Mouse (Mus musculus) gastrocnemius, postnatal 36 days (tissue): ENCODE measurements at regions not wholly inside any gene's neighbourhood (a gene's known extent, or its start where the extent isn't known, plus 50 kb on each side); places are given as distances from the start of the nearest gene placed in this dataset.
A peak's percentile ranks its signal among the peaks of the same experiment; 100 is the strongest.

ENCODE experiments used
- DNase-seq, 2 experiments: peaks; one replicate each; pipeline ENCODE4 v3.0.0; 2022
- intact Hi-C: fragments of 180-260 bp; cut with DNase I; formaldehyde crosslinking; loops from one replicate; pipeline ENCODE4 v1.15.1; 2025

DNA sequence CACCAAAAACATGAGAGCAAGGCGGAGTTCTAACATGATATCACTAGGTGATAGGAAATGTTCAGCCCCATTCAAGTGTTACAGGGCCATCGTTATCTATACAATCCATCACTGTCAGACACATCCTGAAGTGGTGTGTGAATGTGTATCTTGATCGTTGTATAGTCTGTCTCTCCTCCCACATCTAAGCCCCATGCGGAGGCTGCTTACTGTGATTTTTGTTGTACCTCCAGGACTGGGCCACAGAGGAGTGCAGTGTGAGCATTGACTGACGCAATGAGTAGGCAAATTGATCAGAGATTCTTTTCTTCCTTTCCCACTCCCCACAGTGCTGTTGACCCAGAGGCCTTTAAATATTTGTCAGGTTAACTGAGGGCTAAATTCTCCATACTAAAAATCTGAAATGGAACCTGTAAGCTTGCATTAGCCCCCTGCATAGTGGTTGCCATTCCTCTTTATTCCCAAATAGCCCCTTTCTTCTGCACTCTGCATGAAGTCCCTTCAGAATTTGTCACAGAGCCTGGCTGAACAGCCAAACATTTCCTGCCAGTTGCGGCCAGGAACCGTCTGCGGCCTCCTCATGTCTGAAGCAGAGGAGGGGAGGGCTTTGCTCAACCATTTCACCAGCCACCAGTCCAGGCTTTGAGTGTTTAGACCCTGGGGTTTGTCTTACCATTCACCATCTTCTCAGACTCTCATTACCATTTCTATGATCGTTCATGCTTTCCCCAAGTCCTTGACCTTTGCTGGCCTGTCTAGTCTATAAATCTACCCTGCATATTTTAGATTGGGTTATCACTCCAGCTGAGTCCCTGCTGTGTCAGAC is 119.3 kb downstream of the Ttc8 start:
- no peak for DNase-seq
- intact Hi-C loops, result no loop called here

DNA sequence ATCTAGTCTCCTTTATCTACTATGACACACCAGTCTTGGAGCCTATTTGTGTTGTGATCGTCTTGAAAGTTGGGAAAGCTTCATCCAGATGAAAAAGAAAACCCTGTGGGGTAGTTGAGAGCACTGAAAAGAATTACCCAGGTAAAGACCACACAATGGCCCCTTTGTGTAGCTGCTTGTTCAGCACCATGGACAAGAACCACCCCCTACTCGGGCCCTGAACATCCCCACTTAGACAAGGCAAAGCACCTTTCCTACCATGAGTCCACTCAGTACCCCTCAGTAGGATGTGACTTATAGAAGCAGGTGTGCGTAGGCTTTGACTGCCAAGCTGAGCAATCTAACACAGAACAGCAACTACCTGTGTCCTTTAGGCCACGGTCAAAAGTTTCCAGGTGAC is 121.2 kb downstream of the Ttc8 start:
- intact Hi-C loops, result no loop called here
- DNase-seq, result no peak

DNA sequence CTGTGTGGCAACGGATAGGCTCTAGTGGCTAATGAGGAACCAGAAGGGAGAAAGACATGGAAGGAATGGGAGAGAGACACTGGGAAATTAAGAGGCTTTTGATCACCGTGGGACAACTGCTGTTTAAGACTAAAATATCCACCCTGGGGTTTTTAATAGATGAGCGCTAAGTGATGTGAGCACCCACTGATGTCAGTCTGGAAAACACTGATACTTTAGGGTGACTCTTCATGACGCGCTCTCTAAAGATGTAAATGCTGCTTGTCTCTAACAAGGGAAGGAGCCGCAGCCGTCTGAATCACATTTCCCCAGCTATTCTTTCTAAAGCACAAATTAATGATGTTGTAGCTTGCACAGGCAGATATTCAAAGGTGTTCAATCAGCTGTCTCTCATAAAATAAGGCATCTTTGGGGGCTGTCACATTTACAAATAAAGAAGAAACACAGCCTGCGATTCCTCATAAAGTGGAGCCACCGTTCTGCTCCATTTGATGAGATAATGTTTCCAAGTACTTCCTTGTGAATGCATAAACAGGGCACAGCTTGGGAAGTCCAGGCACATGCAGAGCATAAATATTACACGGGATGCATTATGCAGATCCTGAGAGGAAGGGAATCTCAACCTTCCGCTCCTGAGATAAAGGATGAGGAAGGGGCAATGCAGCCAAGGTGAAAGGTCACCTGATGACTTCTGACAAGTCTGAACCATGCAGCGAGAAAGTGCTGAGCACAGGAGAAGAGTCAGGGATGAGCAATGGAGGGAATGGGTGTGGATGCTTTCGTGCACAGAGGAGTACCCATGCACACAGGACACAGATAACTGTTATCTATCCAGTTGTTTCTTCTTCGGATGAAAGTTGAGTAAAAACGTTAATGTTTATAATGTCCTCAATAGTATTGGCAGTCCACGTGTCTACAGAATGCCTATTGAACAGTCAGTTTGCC is 122.8 kb downstream of the Ttc8 start:
- intact Hi-C loops, result no loop called here

GRCm38 (mm10) chr12:99044477-99044876 is 124.1 kb downstream of the Ttc8 start:
- intact Hi-C loops, result no loop called here
- no peak for DNase-seq

More for the DNA sequence above, 122.8 kb downstream of the Ttc8 start:
- no peak for DNase-seq

GRCm38 (mm10) chr12:99050426-99050825 is 130.1 kb downstream of the Ttc8 start:
- DNase-seq, result no peak
- intact Hi-C loops, result no loop called here

DNA sequence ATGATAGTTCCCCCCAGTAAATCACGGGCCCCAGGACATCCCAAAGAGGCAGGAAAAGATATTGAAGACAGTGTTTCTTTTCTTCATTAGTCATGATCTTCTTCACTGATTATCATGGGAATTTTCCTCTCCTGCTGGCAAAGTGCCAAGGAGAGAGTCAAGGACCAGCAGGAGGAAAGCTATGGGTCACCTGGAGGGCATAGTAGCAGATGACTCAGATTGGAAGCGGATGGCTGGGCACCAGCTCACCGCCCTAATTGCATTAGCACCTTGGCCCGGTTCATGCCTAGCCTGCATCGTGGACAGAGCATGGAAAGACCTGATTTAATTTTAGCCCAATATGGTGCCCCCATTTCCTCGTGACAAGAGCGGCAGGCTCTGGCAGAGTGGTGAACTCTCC is 132.2 kb downstream of the Ttc8 start:
- intact Hi-C loops, result no loop called here
- no peak for DNase-seq

DNA sequence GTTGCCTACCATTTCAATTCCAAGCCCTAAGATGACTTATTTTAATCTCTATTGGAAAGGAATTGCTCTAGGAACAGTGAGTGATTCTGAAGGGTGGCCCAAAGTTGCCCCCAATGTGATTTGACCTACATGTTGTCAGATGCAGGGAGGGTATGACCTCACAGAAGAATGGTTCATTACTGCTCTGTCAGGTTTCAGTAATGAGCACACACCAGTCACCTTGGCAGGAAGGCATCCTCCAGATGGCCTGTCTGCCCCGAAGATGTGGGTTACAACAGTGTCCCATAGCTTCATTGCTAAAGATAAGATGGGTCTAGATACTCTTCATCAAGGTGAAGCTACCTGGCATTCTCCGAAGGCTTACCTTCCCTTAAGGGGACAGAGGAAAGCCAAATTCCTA is 137.1 kb downstream of the Ttc8 start:
- intact Hi-C loops, result no loop called here
- no peak for DNase-seq

GRCm38 (mm10) chr12:99058916-99059315 is 138.5 kb downstream of the Ttc8 start:
- intact Hi-C loops, result no loop called here
- no peak for DNase-seq

GRCm38 (mm10) chr12:99059491-99059890 is 139.1 kb downstream of the Ttc8 start:
- no peak for DNase-seq
- intact Hi-C loops, result no loop called here

DNA sequence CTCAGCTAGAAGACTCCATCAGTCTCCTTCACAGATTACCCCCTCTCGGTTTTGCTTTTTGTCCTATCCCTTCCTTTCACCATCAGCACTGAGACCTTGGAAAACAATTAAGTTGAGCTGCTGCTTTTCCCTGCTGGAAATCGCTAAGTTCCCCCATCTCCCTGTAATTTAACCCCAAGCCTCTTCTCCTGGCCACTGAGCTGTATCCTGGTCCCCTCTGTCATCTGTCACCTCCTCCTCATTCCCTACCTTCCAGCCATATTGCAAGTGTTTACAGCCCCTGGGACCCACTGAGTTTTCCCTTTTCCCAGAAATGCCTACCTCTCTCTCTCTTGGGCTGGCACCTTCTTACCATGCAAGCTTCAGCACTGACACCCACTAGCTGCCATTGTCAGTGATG is 140.3 kb downstream of the Ttc8 start:
- DNase-seq, result no peak
- intact Hi-C loops, result loop anchor here (10.0 kb wide), 1 partner anchor 964 kb away; no protein-coding TSS in a partner anchor

DNA sequence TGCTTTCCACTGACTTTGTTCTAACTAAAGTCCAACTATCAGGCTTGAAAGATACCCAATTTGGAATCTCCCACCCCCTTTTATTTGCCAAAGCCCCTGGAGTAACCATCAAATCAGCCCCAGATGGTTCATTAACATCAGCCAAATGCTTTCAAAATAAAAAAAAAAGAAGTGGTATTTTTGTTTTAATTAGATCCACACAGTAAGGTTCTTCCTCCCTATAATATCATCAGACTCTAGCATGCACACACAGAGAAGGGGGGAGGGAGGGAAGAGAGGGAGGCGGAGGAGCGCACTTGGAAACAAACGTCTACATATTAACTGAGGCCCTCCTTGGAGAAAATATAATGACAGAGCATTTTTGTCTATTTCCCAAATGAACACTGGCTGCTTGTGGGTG is 143.1 kb downstream of the Ttc8 start:
- no peak for DNase-seq
- intact Hi-C loops, result loop anchor here (10.0 kb wide), 1 partner anchor 961 kb away; no protein-coding TSS in a partner anchor

DNA sequence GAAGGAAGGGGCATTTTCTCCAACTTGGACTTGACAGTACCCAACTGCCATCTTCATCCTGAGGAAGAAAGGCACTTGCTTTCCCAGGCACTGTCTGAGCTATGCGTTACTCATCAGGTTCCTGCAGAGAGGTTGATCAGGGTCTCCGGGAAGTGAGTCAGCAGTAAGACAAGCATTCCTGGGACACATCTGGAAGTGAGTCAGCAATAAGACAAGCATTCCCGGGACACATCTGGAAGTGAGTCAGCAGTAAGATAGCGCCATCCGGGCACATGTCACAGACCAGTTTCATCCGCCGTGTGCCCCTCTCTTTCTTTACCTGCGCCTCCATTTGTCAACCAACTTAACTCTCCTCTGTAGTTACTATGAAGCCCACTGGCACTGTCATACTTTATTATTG is 143.5 kb downstream of the Ttc8 start:
- intact Hi-C loops, result loop anchor here (10.0 kb wide), 1 partner anchor 961 kb away; no protein-coding TSS in a partner anchor
- DNase-seq, result no peak

DNA sequence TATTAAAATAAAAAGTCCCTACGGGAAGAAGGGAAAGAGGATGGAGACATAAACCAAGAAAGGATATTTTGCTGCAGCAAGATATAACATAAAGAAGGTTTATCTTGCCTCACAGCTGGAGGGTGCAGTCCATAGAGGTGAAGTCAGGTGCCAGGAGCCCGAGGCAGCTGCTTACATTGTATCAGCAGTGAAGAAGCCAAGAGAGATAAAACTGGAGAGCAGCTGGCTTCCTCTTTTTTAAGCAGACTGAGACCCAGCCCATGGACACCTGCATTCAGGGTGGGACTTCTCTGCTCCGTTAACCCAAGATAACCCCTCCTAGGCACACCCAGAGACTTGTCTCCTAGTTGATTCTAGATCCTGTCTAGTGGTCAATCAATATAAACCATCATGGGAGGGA is 147.6 kb downstream of the Ttc8 start:
- DNase-seq, result no peak
- intact Hi-C loops, result loop anchor here (10.0 kb wide), 1 partner anchor 957 kb away; no protein-coding TSS in a partner anchor

DNA sequence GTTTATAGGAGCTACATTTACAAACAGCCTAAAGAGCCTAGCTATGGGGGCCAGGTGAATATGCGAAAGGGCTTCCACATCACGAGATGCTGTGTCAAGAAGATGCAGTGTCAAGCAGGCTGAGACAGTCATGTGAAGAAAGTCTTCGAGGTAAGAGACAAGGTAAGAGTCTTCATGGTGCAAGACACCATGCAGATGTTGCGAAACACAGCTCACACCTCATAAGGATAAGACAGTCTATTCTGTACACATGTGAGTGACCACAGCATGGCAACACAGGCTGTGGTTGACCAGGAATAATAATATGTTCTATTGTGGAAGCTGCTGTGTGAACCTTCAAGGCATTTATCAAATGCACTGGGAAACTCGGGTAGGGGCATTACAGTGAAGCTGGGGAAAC is 153.4 kb downstream of the Ttc8 start:
- DNase-seq, result no peak
- intact Hi-C loops, result no loop called here

DNA sequence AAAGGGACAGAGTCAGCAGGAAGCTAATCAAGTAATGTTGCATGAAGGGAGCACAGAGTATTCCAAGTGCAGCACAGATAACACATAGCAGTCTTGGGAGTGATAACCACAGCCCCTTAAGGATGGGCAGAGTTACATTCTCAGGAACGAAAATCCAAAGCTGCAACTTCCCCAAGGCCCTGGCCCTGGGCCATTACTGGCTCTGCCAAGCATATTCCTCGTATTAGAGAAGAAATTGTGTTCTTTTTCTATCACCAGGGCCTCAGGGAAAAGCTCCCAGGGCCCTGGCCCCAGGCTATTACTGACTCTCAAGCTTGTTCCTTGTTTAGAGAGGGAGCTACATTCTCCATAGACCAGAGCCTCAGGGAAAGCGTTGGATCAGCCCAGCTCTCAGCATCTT is 157.0 kb downstream of the Ttc8 start:
- intact Hi-C loops, result no loop called here
- DNase-seq, result no peak

GRCm38 (mm10) chr12:99079873-99080272 is 159.5 kb downstream of the Ttc8 start:
- intact Hi-C loops, result loop anchor here (10.0 kb wide), 1 partner anchor 885 kb away; the partner anchor contains the start of gene Kcnk13
- no peak for DNase-seq

- intact Hi-C loops, result loop anchor here (10.0 kb wide), 1 partner anchor 881 kb away; the partner anchor contains the start of gene Kcnk13
- no peak for DNase-seq
Measured at GRCm38 (mm10) chr12:99083616-99084015, 163.2 kb downstream of the Ttc8 start.

GRCm38 (mm10) chr12:99084144-99084543 is 163.8 kb downstream of the Ttc8 start:
- intact Hi-C loops, result loop anchor here (10.0 kb wide), 1 partner anchor 881 kb away; the partner anchor contains the start of gene Kcnk13
- DNase-seq, result peak; percentile 79 to 84

DNA sequence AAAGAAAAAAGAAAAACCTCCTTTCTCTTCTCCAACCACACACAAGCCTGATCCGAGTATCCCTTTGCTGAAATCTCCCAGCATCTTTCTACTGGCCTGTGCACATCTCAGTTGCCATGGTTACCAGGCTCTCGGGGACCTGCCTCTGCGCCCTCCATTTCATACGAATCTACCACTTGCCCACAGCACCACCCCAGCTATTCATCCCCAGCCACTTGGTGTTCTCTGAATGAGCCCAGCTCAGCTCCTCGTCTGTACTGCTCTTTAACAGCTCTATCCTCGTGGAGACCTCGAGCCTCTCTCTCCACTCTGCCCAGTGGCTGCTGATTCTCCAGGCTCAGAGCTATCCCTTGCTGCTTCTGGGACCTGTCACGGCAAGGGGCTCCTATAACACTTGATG is 166.9 kb downstream of the Ttc8 start:
- intact Hi-C loops, result loop anchor here (5.0 to 10.0 kb wide), 2 partner anchors 878 to 1015 kb away; partner anchors contain the start of gene Kcnk13

DNA sequence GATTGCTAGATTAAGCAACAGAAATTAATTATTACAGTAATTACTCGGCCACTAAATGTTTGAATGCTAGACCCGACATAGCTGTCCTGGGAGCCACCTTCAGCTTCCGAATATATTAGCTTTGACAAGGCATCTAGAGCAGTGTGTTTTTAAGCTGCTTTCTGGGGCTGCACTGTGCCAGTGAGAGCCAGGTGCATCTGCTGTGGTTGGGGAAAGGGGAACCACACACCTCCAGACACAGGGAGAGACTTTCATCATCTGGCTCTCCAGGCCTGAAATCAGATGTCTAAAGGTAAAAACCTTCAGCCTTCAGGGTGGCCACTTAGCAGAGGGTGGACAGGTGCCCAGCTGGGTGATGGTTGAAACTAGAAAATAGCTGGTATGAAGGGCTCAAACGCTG is 171.4 kb downstream of the Ttc8 start:
- intact Hi-C loops, result no loop called here
- DNase-seq, result no peak

More for the DNA sequence above, 166.9 kb downstream of the Ttc8 start:
- no peak for DNase-seq

DNA sequence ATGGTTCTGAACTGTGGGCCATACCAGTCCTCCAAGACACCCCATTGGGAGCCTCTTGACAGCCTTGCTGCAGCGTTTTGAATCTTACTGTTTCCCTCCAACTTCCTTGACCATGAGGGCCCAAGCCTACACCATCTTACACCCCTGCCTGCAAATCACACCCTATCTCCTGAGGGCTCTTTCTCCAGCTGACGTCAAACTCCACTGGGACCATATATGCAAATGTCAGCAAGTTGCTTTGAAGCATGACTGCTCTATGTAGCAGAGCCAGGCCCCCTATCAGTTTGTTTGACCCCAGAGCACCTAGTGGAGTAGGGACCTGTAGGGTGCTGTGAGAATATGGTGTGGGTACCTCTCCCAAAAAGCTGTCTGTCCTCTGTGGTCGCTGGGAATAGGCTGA is 172.8 kb downstream of the Ttc8 start:
- intact Hi-C loops, result no loop called here
- DNase-seq, result no peak
